Mouse (Mus musculus) CD4-positive, CD25-positive, alpha-beta regulatory T cell, adult 4 months (primary cell): Measurements from ENCODE around the gene Tmed9. TPM values are rescaled to one million over a fixed set of nuclear protein-coding genes. Genes with fewer than 3 reads are reported as not detected.
A peak's percentile ranks its signal among the peaks of the same experiment; 100 is the strongest.
"Not testable (repeated sequence)": the region's sequence is repeated elsewhere in the genome, so short reads cannot be mapped to it uniquely, and the experiment has no call there.

Experiments
- ATAC-seq: one replicate; pipeline ENCODE4 v1.8.0; 2017
- polyA plus RNA-seq, 2 experiments: library from polyadenylated mRNA; unstranded; fragments of 100-300 nt; shearing (Covaris generic); gene quantifications; one replicate each; pipeline ENCODE4 v1.2.1; 2017

Tmed9 gene
- polyA plus RNA-seq, 2 experiments from 2014 or later, result 206 to 437 TPM

GRCm38 (mm10) chr13:55567949-55568348 lies 5.6 kb upstream of the Tmed9 start:
- ATAC-seq, result no peak

DNA sequence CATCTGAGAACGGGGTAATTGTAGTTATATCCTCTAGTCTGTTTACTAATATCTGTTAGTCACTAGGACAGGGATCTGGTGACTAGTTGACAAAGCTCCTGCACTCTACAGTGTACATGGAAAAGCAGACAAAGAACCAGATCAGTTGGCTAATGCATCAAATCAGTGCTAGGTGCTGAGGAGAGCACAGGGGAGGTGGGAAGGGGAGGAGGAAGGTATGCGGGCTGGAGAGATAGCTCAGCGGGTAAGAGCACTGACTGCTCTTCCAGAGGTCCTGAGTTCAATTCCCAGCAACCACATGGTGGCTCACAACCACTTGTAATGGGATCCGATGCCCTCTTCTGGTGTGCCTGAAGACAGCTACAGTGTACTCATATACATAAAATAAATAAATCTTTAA lies 5.0 kb upstream of the Tmed9 start:
- not testable (repeated sequence) for ATAC-seq

GRCm38 (mm10) chr13:55569726-55570285 lies 3.7 kb upstream of the Tmed9 start:
- ATAC-seq, result no peak

GRCm38 (mm10) chr13:55570286-55570973 lies 3.1 kb upstream of the Tmed9 start:
- ATAC-seq, result peak; percentile 15

- peak; percentile 93 for ATAC-seq
Measured at GRCm38 (mm10) chr13:55571027-55571751, 2.3 kb upstream of the Tmed9 start, which contains the start of gene Fam193b. Fam193b (minus strand) TSS chr13:55571120.

- no peak for ATAC-seq
Measured at GRCm38 (mm10) chr13:55571977-55572376, 1.6 kb upstream of the Tmed9 start.

GRCm38 (mm10) chr13:55574321-55574720 lies 789 bp downstream of the Tmed9 start:
- no peak for ATAC-seq

DNA sequence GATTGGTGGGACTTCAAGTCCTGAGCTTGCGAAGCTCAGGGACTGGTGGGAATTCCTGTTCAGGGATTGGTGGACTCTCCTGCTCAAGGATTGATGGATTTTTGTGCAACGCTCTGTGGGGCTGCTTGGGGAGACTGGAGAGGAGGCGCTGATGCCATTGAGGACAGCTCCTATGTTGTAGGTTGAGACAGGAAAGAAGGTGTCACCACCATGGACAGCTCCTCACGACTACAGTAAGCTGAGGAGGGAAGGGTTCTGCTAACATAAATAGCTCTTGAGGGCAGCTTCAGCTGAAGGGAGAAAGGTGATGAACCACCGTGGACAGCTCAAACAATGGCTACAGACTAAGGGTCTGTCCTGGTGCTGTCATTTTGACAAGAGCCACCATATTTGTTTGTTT lies 2.4 kb downstream of the Tmed9 start:
- no peak for ATAC-seq

DNA sequence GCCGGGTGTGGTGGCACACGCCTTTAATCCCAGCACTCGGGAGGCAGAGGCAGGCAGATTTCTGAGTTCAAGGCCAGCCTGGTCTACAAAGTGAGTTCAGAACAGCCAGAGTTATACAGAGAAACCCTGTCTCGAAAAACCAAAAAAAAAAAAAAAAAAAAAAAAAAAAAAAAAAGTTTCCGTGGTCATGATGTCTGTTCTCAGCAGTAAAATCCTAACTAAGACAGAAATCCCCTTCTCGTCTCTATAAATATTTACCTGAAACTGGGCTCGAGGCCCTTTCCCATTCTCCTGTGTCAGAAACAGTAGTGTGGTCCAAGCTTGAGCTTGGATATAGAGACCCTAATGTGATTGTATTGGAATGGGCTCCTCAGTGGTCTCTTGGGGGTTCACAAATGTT lies 3.3 kb downstream of the Tmed9 start:
- not testable (repeated sequence) for ATAC-seq

GRCm38 (mm10) chr13:55578086-55578485 lies 4.6 kb downstream of the Tmed9 start:
- ATAC-seq, result no peak

DNA sequence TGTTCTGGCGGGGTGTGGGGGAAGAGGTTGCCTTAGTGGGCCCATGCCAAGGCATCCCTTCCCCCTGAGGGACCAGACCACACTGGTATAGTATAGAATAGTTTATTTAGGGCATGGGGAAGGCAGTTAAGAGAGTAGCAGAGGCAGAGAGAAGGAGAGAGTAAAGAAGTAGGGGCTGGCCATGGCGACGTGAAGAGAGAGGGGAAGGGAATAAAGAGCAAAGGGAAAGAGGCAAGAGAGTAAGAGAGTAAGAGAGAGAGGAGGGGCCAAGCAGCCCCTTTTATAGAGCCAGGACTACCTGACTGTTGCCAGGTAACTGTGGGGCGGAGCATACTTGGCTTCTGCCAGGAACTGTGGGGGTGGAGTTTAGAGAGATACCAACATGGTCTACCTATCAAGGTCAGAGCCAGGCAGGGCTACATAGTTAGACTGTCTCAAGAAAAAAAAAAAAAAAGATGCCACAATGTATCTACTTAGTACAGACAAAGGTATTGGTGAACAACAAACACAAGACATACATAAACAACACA lies 18.5 kb downstream of the Tmed9 start:
- ATAC-seq, result no peak

GRCm38 (mm10) chr13:55592512-55593253 lies 19.2 kb downstream of the Tmed9 start:
- ATAC-seq, result peak; percentile 99

DNA sequence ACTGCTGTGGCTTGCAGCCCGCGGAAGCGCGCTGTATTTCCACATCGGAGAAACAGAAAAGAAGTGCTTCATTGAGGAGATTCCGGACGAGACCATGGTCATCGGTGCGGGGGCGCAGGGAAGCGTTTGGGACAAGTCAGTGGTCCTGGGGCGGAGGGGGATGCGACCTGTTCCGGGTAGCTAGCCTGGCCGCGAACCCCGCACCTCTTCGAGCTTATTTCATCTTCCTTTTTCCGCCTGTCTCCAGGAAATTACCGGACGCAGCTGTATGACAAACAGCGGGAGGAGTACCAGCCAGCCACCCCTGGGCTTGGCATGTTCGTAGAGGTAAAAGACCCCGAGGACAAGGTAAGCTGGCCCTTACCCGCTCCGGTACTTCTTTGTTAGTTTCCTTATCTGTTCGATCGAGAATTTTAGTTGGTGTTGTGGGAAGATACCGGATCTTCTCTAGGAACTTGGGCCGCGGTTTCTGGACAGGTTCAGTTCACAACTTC lies 19.8 kb downstream of the Tmed9 start:
- peak; percentile 9 for ATAC-seq

- no peak for ATAC-seq
Measured at GRCm38 (mm10) chr13:55595375-55595774, 21.8 kb downstream of the Tmed9 start.

DNA sequence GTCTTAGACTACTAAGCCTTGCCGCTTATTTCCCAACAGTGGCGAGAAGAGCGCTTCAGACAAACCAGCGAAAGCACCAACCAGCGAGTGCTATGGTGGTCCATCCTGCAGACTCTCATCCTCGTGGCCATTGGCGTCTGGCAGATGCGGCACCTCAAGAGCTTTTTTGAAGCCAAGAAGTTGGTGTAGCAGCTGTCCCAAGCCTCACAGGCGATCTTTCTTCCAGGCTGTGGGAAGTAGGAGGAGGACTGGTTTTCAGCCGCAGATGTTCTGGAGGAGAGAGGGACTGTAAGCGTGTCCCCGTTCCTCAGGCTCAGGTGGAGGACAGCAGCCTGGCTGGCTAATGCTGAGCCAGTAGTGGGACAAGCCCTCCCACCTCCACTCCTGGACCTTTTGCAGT lies 23.3 kb downstream of the Tmed9 start:
- no peak for ATAC-seq

- ATAC-seq, result peak; percentile 62
Measured at GRCm38 (mm10) chr13:55599566-55600540, 26.3 kb downstream of the Tmed9 start, which contains the start of gene B4galt7. B4galt7 (plus strand) TSS chr13:55599896.

DNA sequence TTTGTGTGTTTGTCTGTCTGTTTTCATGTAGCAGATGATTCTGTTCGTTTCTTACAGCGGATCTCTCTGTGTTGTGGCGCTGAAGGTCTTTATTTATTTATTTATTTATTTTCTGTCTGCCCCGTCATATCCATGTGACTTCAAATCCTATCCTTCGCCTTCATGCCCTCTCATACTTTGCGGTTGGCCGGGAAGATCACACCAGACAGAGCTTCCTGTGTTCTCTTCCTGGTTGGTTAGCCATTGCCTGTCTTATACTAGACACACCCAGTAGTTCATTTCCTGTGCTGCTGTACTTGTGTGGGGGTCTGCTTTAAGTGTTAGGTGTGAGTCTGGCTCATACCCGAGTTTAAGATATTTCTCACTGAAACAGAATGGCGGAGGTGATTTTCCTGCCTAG lies 27.1 kb downstream of the Tmed9 start:
- ATAC-seq, result peak; percentile 80

DNA sequence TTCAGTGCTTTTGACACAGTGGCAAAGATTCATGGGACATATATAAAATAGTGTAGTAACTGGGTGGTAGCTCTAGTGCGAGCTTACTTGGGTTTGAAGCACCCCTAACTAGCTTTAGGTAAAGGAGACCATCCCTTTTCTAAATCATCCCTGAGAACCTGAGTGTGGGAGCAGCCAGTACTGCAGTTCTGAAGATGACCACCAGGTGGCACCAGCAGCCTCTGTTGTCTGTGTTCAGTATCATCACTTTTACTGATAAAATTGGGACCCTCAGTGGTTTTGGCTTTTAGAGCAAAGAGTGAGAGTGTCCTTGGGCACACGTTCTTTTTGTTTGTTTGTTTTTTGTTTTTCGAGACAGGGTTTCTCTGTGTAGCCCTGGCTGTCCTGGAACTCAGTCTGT lies 28.1 kb downstream of the Tmed9 start:
- ATAC-seq, result peak; percentile 31

- no peak for ATAC-seq
Measured at GRCm38 (mm10) chr13:55604606-55605005, 31.1 kb downstream of the Tmed9 start.

- ATAC-seq, result no peak
Measured at GRCm38 (mm10) chr13:55606899-55607623, 33.5 kb downstream of the Tmed9 start.

GRCm38 (mm10) chr13:55607624-55608006 lies 34.1 kb downstream of the Tmed9 start:
- no peak for ATAC-seq
